Mouse (Mus musculus) neural tube, embryonic 15.5 days (tissue): Measurements from ENCODE around the gene Samd4. TPM values are rescaled to one million over a fixed set of nuclear protein-coding genes. Genes with fewer than 3 reads are reported as not detected.

Experiments
- ATAC-seq: fragments of 200-750 bp; cut with Nextera tagmentation; 2 replicates; pipeline ENCODE4 v1.8.0; 2017; ENCODE audit warnings: mild to moderate bottlenecking, moderate TSS enrichment, moderate library complexity; ENCODE audit not compliant: low FRiP score
- H3K27ac ChIP-seq: fragments of 300-500 bp; sonication (generic); replicated peaks from 2 replicates; pipeline ENCODE4 v1.5.1; 2015; ENCODE audit warnings: mild to moderate bottlenecking, inconsistent platforms
- H3K27me3 ChIP-seq: fragments of 300-500 bp; sonication (generic); replicated peaks from 2 replicates; pipeline ENCODE4 v1.6.1; 2015; ENCODE audit warnings: inconsistent platforms
- H3K36me3 ChIP-seq: fragments of 300-500 bp; sonication (generic); 2 replicates; pipeline ENCODE4 v1.6.1; 2015; ENCODE audit warnings: inconsistent platforms
- H3K4me1 ChIP-seq: fragments of 300-500 bp; sonication (generic); 2 replicates; pipeline ENCODE4 v1.6.1; 2015; ENCODE audit warnings: inconsistent platforms
- H3K4me2 ChIP-seq: fragments of 300-500 bp; sonication (generic); 2 replicates; pipeline ENCODE4 v1.6.1; 2015; ENCODE audit warnings: inconsistent platforms, mild to moderate bottlenecking, moderate library complexity
- H3K4me3 ChIP-seq: fragments of 300-500 bp; sonication (generic); replicated peaks from 2 replicates; pipeline ENCODE4 v1.5.1; 2015; ENCODE audit warnings: mild to moderate bottlenecking, inconsistent platforms
- H3K9ac ChIP-seq: fragments of 300-500 bp; sonication (generic); replicated peaks from 2 replicates; pipeline ENCODE4 v1.6.1; 2015; ENCODE audit warnings: mild to moderate bottlenecking, inconsistent platforms
- H3K9me3 ChIP-seq: fragments of 300-500 bp; sonication (generic); replicated peaks from 2 replicates; pipeline ENCODE4 v1.6.1; 2016; ENCODE audit warnings: inconsistent platforms
- WGBS: fragments of 180-500 bp; shearing (Covaris S2); methylation state at CpG from one replicate; pipeline ENCODE4 v1.1.7; 2015; ENCODE audit warnings: mixed read lengths; 5-methylcytosine and 5-hydroxymethylcytosine counted together
- polyA plus RNA-seq: library from polyadenylated mRNA; unstranded; fragments of >200 nt; fragmentation: Nextera tagmentation; extraction: Ambion mirVana; gene quantifications from 2 replicates; pipeline ENCODE4 v1.2.1, GENCODE M21; 2015

Gene Samd4
- polyA plus RNA-seq, 1 experiment from 2014 or later = 5.1 TPM

DNA sequence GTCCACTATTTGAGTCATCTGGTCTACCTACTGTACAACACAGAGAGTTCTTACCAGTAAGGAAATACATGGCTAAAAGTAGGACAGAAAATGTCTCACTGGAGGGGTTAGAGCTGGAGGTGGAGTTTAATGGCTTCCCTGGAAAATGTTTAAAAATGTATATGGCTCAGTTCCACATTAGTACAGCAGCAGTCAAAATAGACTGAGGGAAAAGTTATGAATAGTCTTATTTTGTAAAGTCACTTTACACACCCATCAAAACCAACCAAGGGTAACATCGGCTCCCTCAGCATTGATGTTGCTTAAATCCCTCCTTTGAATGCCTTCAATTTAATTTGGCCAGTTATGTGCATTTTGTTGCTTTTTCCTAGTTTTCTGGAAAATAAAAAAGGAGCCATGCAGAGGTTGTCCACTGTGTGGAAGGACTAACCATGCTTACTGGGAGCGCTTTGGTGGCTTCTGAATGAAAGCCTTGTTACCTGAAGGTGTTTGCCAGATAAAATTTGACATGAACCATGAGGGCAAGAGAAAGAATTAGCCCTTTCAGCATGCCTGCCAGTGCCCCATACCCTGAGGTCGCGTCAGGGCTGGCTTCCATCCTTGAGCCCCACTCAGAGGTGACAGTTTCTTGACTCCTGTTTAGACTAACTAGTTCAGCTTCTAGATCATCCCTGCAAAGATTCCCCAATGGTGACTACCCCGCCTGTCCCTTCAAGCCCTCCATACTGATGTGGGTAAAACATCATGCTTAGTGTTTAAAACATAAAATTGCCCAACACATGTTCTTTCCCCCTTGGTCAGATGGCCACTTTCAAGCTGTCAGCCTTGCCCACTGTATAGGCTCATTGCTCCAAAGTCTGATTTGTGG lies 169.3 kb downstream of the Samd4 start:
- Histone ChIP-seq H3K9ac (no peak overlapping the region), H3K27ac (no peak overlapping the region), H3K4me3 (no peak overlapping the region), H3K4me1 (no peaks in the 10 kb centered on the region), H3K4me2 (no peak overlapping the region), H3K27me3 (no peaks in the 10 kb centered on the region), H3K36me3 (no peaks in the 10 kb centered on the region), H3K9me3 (no peaks in the 10 kb centered on the region)
- no peak for ATAC-seq
- 92% methylated on average over 5 of the region's 5 CpGs for WGBS

- WGBS = 96% methylated on average over 1 of the region's 1 CpGs
- H3K9ac ChIP-seq = no peak overlapping the region
- ATAC-seq = no peak
Observed at GRCm38 (mm10) chr14:47053101-47053500, 170.4 kb downstream of the Samd4 start.

DNA sequence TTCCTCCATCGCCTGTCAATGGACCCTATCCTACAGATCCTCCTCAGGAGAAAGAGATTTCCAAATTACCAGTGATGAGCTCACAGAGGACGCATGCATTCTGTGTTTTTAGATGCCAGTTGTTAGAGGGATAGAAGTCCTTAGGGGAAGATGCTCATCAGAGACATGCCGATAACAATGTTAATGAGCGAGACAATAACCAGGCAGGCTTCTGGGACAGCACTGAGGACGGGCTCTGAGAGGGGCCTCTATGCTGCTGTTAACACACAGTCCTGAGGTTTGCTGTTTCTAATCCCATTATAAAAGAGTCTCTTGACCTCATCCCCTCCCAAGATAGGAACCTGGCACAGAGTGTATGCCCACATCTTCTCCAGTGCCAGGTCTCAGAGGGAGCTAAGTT lies 171.2 kb downstream of the Samd4 start:
- Histone ChIP-seq H3K27ac (no peak overlapping the region), H3K36me3 (no peaks in the 10 kb centered on the region), H3K4me1 (no peaks in the 10 kb centered on the region), H3K4me3 (no peak overlapping the region), H3K27me3 (no peaks in the 10 kb centered on the region), H3K9me3 (no peaks in the 10 kb centered on the region), H3K4me2 (no peak overlapping the region), H3K9ac (no peak overlapping the region)
- no peak for ATAC-seq
- 71% methylated on average over 5 of the region's 5 CpGs for WGBS

More at GRCm38 (mm10) chr14:47053101-47053500, 170.4 kb downstream of the Samd4 start:
- Histone ChIP-seq H3K4me3 (no peak overlapping the region), H3K9me3 (no peaks in the 10 kb centered on the region), H3K27ac (no peak overlapping the region), H3K4me1 (no peaks in the 10 kb centered on the region), H3K36me3 (no peaks in the 10 kb centered on the region), H3K27me3 (no peaks in the 10 kb centered on the region), H3K4me2 (no peak overlapping the region)

- Histone ChIP-seq H3K9me3 (no peaks in the 10 kb centered on the region), H3K27me3 (no peaks in the 10 kb centered on the region), H3K36me3 (no peaks in the 10 kb centered on the region), H3K9ac (no peak overlapping the region), H3K4me2 (no peak overlapping the region), H3K4me1 (no peaks in the 10 kb centered on the region), H3K27ac (no peak overlapping the region), H3K4me3 (no peak overlapping the region)
- ATAC-seq = no peak
- 97% methylated on average over 2 of the region's 2 CpGs for WGBS
Observed at GRCm38 (mm10) chr14:47058969-47059368, 176.3 kb downstream of the Samd4 start.

DNA sequence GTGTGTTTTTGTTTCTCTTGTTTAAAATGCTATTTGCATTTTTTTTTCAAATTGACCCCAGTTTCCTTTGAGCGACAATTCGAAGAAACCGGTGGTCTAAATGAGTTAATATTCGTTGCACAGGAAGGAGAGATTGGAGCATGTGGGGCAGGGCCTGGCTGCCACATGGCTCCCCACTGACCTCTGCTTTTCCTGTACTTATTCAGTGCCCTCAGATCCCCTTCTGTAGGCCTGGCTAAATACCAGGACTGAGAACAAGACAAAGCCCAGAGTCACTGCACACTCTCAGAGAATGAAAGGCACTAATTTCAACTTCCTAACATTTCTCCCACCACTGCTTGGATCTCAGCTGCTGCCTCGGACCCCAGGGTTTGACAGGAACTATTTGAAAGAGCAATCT lies 182.4 kb downstream of the Samd4 start:
- H3K4me2 ChIP-seq = no peak overlapping the region
- 58% methylated on average over 5 of the region's 5 CpGs for whole genome bisulfite sequencing
- H3K9me3 ChIP-seq = no peaks in the 10 kb centered on the region
- H3K36me3 ChIP-seq = no peaks in the 10 kb centered on the region
- no peak overlapping the region for H3K9ac ChIP-seq
- no peak for ATAC-seq
- 0 out of 2 replicates have a peak overlapping the region, but pooled peaks have one; percentile 9 for H3K27ac ChIP-seq
- no peak overlapping the region for H3K4me3 ChIP-seq
- H3K27me3 ChIP-seq = no peaks in the 10 kb centered on the region
- H3K4me1 ChIP-seq = 0 out of 2 replicates have a peak, but pooled peaks cover 3% of the 10 kb centered on the region

- WGBS = 79% methylated on average over 5 of the region's 5 CpGs
- ATAC-seq = no peak
- no peak overlapping the region for H3K4me2 ChIP-seq
- H3K36me3 ChIP-seq = no peaks in the 10 kb centered on the region
- H3K9me3 ChIP-seq = no peaks in the 10 kb centered on the region
- no peak overlapping the region for H3K9ac ChIP-seq
- H3K27me3 ChIP-seq = no peaks in the 10 kb centered on the region
- H3K4me3 ChIP-seq = no peak overlapping the region
- H3K27ac ChIP-seq = no peak overlapping the region
- 0 out of 2 replicates have a peak, but pooled peaks cover 3% of the 10 kb centered on the region for H3K4me1 ChIP-seq
Observed at GRCm38 (mm10) chr14:47066901-47067300, 184.2 kb downstream of the Samd4 start.

DNA sequence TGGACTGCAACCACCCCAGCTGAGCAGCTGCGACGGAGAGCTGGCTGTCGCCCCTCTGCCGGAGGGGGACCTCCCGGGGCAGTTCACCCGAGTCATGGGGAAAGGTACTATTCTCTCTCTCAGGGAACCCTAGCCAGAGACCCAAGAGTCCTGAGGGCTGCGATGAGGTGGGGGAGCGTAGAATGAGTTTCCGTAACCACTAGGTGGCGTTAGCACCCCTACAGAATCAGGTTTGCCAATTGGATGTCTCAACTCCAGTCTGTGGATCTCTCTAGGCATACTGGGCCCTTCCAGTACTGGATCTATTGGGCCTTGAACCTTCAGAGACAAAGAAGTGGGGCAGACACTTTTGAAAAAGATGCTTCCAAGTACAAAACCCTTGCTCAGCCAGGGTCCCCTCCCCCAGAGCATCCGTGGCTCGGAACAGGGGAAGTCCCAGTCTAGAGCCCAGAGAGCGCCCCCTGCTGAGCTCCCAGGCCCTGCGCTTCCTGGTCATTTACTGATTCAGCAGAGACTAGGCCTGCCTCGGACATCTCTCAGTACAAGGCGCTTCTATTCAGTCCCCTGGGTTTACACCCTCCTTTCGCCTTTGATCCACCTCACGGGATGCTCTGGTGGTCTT lies 191.5 kb downstream of the Samd4 start:
- Histone ChIP-seq H3K27ac (no peak overlapping the region), H3K4me3 (no peak overlapping the region), H3K9me3 (no peaks in the 10 kb centered on the region), H3K9ac (no peak overlapping the region), H3K27me3 (no peaks in the 10 kb centered on the region), H3K4me2 (no peak overlapping the region), H3K4me1 (no peaks in the 10 kb centered on the region), H3K36me3 (no peaks in the 10 kb centered on the region)
- WGBS = 61% methylated on average over 18 of the region's 18 CpGs
- no peak for ATAC-seq

- Histone ChIP-seq H3K27me3 (no peaks in the 10 kb centered on the region), H3K4me3 (no peak overlapping the region), H3K36me3 (no peaks in the 10 kb centered on the region), H3K9me3 (no peaks in the 10 kb centered on the region), H3K27ac (no peak overlapping the region), H3K9ac (no peak overlapping the region), H3K4me2 (no peak overlapping the region), H3K4me1 (no peaks in the 10 kb centered on the region)
- ATAC-seq = no peak
- WGBS = 85% methylated on average over 14 of the region's 14 CpGs
Observed at GRCm38 (mm10) chr14:47075010-47075677, 192.5 kb downstream of the Samd4 start.

DNA sequence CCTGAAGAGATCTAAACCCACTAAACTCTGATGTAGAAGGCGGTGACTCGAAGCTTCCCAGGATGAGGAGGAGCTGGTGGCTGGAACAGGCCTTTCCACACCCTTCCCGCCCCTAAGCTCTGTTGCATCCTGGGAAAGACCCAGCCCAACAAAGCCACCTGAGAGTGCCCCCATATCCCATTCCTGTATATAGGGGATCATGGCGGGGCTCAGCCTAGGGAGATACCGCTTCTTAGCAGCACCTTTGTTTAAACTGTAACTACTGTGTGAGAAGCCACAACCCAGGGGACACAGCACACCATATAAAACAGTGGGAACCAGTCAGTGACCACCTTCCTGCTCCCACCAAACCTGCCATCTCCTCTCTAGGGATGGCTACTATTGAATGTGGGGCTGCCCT lies 193.2 kb downstream of the Samd4 start:
- H3K4me1 ChIP-seq = no peaks in the 10 kb centered on the region
- no peak overlapping the region for H3K4me3 ChIP-seq
- H3K9me3 ChIP-seq = no peaks in the 10 kb centered on the region
- ATAC-seq = no peak
- 93% methylated on average over 5 of the region's 5 CpGs for WGBS
- no peaks in the 10 kb centered on the region for H3K27me3 ChIP-seq
- no peak overlapping the region for H3K9ac ChIP-seq
- H3K27ac ChIP-seq = no peak overlapping the region
- no peaks in the 10 kb centered on the region for H3K36me3 ChIP-seq
- H3K4me2 ChIP-seq = no peak overlapping the region

- Histone ChIP-seq H3K9me3 (no peaks in the 10 kb centered on the region), H3K27ac (no peak overlapping the region), H3K36me3 (no peaks in the 10 kb centered on the region), H3K4me2 (no peak overlapping the region), H3K4me3 (no peak overlapping the region), H3K9ac (no peak overlapping the region), H3K4me1 (no peaks in the 10 kb centered on the region), H3K27me3 (no peaks in the 10 kb centered on the region)
- ATAC-seq = no peak
- WGBS = 93% methylated on average over 14 of the region's 14 CpGs
Observed at GRCm38 (mm10) chr14:47076956-47077575, 194.4 kb downstream of the Samd4 start.

- Histone ChIP-seq H3K4me1 (no peaks in the 10 kb centered on the region), H3K27me3 (no peaks in the 10 kb centered on the region), H3K4me2 (no peak overlapping the region), H3K27ac (no peak overlapping the region), H3K36me3 (no peaks in the 10 kb centered on the region), H3K4me3 (no peak overlapping the region), H3K9ac (no peak overlapping the region), H3K9me3 (no peaks in the 10 kb centered on the region)
- WGBS = 95% methylated on average over 3 of the region's 3 CpGs
- no peak for ATAC-seq
Observed at GRCm38 (mm10) chr14:47077576-47077970, 194.9 kb downstream of the Samd4 start.
